Mouse (Mus musculus): ENCODE measurements around the gene Trim26.
"Not testable (repeated sequence)": the region's sequence is repeated elsewhere in the genome, so short reads cannot be mapped to it uniquely, and the experiment has no call there.

Gene Trim26

DNA sequence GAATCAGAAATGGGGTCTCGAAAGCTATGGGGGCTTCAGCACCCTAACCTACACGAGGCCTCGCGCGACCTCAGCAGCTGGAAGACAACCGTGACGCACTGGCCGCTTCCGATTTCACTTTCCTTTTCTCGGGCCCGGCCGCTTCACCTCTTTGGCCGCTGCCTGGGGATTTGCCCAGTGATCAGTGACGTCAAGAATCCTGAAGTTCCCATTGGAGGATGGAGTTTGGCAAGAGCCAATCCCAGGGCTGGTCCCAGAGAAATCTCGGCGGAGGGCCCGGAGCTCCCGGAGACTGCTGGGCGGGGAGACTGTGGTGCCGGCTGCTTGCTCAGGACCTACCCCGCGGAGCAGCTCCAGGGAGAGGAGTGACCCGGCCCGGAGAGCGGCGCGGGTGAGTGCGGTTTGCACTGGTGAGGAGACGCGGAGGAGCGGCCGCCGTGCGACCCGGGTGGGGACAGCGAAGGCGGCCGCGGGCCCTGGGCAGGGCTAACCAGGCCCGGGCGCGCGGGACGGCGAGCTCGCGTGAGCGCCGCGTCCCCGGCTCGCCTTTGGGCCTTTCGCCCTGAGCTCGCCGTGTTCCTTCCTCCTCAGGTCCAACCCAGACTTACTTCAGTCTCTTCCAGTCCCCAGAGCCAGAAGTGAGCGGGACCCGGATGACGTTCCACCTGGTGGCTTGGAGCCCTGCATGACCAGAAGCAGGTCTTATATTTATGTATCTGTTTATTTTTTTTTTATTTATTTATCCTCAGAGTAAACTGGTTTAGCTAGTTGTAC is at the start of gene Trim26:
TSS of gene Trim26 (plus strand) at position 261 of the 774 bp plus-strand sequence.
- DNase-seq (ENCODE audit: low spot score) = peak; percentile 96

DNA sequence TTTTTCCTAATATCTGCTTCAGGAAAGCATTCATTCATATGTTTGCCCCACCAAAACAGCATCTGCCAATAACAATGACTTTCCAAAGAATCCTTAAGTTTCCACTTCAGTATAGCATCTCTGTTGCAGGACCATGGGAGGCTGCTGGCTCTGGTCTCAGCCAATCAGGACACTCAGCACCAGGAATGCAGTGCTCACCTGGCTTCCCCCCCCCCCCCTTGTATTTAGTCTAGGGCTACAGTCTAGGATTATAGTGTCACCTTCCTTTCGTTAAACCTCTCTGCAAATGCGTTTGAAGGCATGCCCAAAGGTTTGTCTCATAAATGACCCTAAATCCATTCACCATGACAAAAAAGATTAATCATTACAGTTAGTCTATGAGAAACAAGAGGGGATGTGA is 48.6 kb upstream of the Trim26 start:
- no peak for DNase-seq (ENCODE audit: low spot score)

DNA sequence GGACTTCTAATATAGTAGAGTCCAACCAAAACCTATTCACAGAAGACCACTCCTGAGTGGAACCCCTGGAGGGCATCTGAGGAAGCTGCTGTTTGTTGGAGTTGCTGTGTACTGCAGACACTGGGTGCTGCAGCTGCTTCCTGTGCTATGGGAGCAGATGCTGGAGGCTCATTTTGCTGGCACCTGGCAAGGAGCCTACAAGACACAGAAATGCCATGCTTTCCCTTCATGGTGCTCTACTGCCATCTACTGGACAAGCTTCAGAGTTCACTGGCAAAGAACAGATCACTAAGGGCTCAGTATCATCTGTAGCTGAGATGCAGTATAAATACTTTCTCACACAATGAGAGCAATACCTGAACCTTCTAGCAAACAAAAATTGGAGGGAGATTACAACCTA is 48.1 kb upstream of the Trim26 start:
- peak; percentile 49 for DNase-seq (ENCODE audit: low spot score)

DNA sequence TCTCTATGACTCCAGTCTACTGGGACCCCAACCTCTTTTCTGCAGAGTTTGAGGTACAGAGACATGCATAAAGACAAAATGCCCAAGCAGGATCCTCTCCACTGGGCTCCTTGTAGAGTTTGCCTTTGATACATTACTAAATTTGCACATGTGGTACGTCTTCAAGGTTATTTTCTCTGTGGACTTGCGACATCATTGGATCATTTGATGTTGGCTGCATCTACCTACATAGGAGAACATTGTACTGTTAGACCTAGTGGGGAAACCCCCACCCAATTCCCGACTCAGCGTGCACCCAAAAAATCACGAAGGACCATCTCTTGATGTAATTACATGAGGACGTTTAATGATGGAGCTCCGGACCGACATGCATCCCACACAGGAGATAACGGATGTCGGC is 37.4 kb upstream of the Trim26 start:
- DNase-seq (ENCODE audit: low spot score) = no peak

DNA sequence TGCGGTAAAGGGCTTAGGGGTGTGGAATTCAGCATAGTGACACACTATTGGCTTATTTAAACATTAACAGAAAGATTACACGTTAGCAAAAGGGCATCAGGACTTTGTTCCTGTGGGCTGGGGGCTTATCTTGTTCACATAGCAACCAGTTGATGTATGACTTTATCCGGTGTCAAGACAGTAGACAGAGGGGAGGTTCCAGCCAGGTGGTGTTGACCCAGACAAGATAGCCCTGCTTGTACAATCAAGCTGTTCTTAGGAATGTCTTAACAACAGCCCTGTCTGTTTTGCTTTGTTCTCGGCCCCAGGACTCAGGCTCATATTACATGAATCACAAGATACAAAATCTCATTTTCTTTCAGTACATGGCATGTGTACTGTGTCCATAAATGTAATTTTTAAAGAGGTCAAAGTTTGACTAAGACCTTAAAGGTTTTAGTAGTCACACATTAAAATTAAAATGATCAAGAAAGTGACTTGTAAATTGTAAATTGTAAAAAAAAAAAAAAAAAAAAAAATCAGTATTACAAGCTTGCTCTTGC is 36.9 kb upstream of the Trim26 start:
- DNase-seq (ENCODE audit: low spot score) = not testable (repeated sequence)

DNA sequence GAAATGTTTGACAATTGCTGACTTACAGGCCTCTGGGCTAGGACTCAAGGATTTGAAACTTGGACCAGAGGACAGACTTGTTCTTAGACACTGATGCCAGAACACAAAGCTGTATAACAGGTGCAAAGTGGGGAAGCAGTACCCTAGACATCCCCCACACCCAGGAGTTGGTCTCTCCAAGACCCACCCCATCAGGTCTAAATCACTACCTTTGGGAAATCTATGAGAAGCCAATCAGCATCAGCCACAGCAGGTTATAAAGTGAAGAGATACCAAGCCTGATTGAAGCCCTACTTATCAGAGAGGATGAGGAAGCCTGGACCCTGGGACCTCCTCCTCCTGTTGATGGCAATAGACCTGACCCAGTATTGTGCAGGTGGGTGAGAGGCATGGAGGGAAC is 25.1 kb upstream of the Trim26 start, which contains the start of gene H2-M10.6:
TSS of gene H2-M10.6 (plus strand) at position 301 of the 400 bp plus-strand sequence.
- no peak for DNase-seq (ENCODE audit: low spot score)

DNA sequence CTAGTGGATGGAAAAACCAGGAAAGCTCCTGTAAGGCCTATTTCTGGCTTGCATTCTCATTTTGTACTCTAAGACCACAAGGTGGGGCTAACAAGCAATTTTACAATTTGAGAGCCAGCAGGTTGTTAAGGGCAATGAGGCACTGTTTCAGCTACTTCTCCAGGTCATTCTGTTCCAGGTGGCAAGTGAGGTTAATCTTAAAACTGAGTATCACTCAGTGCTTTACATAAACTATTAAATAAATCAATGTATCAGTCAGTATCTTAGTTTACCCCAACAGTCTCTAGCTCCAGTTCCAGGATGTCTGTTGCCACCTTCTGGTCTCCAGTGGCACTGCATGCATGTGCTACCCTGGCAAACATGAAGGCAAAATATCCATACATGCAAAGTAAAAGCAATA is 12.9 kb upstream of the Trim26 start:
- peak; percentile 50 for DNase-seq (ENCODE audit: low spot score)

DNA sequence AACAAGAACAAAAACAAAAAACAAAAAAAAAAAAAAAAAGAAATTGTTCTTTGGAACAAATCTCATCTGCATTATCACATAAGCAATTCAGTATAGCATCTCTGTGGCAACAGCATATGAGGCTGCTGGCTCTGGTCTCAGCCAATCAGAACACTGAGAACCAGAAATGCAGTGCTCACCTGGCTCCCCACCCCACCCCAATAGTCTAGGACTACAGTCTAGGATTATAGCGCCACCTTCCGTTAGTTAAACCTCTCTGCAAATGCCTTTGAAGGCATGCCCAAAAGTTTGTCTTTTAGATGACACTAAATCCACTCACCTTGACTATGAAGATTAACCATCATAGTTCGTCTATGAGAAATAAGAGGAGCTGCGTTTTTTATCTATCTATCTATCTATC is 11.4 kb upstream of the Trim26 start:
- no peak for DNase-seq (ENCODE audit: low spot score)

DNA sequence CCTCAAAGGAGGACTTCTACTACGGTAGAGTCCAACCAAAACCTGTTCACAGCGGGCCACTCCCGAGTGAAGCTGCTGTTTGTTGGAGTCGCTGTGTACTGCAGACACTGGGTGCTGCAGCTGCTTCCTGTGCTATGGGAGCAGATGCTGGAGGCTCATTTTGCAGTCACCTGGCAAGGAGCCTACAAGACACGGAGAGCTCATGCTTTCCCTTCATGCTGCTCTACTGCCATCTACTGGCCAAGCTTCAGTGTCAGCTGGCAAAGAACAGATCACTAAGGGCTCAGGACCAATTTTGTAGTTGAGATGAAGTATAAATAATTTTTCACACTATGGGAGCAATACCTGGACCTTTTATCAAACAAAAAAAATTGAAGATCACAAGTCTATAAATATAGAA is 10.9 kb upstream of the Trim26 start:
- peak; percentile 78 for DNase-seq (ENCODE audit: low spot score)

DNA sequence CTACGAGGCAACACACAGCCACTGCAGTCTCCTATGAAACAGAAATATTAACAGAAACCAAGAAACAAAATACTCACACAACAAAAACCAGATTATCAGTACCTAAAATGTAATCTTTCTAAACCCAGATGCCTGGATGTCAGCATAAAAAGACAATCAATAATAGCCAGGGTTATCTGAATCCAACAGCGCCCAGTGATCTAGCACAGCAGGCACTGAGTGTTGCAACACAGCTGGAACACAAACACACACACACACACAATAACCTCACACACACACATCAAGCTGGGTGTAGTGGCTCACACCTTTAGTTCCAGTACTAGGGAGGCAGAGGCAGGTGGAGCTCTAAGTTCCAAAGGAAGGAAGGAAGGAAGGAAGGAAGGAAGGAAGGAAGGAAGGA is 8.4 kb upstream of the Trim26 start:
- DNase-seq (ENCODE audit: low spot score) = no peak

DNA sequence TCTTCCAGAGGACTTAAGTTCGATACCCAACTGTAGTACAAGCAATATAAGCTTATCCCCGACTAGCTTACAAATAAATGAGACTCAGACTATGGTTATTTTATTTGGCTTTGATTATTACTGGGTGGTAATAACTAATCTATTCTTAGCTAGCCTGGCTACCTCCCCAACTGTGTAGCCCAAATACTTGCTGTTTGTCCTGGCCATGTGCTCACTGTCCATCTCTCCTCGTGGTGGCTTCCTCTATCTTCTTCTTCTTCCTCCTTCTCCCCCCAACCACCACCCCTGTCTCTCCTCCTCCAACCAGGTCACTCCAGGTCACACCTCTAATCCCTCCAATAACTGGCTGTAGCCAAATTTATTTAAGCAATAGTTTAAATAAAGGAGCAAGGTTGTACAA is 6.5 kb upstream of the Trim26 start:
- DNase-seq (ENCODE audit: low spot score) = no peak

DNA sequence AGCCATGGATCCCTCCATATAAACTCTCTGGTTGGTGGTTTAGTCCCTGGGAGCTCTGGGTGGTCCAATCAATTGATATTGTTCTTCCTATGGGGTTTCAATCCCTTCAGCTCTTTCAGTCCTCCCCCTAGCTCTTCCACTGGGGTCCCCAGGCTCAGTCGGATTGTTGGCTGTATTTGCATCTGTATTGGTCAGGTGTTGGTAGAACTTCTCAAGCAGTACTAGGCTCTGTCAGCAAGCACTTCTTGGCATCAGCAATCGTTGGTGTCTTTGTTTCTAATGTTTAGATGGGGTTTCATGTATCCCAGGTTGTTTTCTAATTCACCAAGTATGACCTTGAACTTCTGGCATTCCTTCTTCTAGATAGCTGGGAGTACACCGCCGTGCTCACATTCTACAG is 4.2 kb upstream of the Trim26 start:
- DNase-seq (ENCODE audit: low spot score) = no peak

DNA sequence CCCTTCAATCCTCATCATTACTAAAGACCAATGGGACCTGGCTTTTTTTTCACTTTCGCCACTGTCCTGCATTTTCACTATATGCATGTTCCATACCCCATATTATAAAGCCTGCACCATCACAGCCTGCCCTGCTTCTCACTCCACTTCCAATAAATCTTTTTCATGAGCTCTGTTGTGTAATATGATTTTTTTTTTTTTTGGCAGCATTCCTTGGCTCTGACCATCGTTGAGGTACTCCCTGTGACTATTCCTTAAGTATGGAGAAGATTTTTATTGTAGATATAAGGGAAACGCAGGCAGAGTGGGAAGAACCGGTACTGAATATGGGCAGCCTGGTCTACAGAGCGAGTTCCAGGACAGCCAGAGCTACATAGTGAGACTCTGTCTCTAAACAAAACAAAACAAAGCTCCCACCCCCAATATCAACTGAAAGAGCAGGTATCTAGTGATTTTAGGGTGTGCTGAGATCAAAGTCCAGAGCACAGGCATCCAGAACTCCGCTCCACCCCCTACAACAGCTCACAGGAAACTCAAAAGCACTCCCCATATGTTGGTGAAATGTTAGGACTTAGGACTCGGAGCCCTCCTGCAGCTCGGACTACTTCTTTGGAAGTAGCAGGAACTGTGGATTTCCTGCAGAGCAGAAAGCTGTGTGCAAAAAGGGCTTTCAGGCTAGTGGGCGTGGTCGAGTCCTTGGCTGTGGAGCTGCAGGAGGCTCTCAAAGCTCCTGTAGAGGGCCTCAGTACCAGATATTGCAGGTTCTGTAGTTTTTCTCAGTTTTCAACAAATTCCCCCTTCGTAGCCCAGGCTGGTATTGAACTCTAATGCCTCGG is 1.1 kb upstream of the Trim26 start:
- peak; percentile 32 for DNase-seq (ENCODE audit: low spot score)

DNA sequence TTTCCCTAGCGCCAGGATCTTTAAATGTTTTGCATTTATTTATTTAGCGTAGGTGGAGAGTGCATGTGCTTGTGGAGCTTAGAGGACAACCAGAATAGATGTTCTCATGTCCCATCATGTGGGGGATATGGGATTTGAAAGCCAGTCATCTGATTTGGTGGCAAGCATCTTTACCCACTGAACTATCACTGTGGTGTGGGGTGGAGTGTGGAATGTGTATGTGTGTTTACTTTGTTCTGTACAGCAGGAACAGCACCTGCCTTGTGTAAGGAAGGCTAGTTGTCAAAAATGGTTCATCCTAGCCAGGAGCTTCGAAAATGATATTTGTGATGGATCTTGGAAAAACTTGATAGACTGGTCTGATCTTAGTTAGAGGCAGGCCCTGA is 514 bp upstream of the Trim26 start:
- DNase-seq (ENCODE audit: low spot score) = no peak

DNA sequence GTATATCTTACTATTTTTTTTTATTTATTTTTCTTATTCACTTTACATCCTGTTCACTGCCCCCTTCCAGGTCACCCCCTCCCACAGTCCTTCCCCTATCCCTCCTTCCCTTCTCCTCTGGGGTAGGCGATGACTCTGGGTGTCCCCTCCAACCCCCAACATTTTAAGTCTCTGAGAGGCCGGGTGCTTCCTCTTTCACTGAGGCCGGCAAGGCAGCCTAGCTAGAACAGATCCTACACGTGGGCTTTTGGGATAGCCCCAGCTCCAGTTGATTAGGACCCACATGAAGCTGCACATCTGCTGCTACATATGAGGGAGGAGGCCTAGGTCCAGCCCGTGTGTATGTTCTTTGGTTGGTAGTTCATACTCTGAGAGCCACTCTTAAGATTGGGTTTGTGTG is 2.1 kb downstream of the Trim26 start:
- no peak for DNase-seq (ENCODE audit: low spot score)

DNA sequence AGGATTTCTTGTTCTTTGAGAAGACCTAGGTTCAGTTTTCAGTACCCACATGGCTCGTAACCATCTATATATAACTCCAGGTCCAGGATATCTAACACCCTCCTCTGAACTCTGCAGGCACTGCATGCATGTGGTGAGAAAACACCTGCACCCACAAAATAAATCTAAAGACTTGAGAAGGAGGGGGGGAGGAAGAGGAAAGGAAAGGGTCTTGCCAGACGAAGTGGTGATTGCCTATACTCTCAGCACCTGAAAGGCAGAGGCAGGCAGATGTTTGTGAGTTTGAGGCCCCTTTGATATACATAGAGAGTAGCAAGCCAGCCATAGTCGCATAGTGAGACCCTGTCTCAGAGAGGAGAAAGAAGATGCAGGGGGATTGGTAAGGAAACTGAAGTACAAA is 3.0 kb downstream of the Trim26 start:
- no peak for DNase-seq (ENCODE audit: low spot score)

DNA sequence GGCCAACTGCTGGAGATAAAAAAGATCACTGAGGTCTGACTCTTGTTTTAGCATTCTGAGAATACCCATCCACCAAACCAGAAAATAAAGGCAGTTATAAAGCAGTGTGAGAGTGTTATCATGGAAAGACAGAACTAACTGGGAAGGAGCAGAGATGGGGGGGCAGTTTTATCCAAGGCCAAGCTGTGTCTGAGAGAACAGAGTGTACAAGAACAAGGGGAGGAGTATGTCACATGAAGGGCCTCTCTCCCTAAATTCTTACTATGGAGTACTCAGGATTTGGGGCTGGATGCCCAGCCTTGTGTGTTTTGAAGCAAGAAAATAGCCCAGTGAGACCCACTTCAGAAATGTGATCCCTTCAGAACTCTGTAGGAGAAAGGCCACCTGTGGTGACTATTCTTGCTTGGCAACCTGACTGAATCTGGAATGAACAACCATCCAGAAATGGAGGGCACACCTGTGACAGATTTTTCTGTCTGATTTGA is 4.1 kb downstream of the Trim26 start:
- no peak for DNase-seq (ENCODE audit: low spot score)

DNA sequence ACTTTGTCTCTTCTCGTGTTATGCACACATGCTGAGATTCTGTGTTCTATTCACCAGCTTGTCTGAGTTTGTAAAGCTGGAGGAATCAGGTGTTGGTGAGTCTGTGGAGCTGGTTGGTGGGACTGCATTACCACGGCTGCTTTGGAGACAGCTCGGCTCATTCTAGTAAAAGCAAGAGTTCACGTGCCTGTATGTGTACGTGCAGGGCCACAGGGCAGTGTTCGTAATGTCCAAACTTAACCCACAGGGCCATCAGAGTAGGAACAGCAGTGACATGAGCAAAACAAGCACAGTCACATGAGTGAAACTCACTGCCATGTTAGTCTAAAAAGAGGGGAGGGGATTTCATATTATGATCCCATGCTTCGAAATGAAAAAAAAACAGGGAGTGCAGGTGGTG is 6.8 kb downstream of the Trim26 start:
- DNase-seq (ENCODE audit: low spot score) = no peak

DNA sequence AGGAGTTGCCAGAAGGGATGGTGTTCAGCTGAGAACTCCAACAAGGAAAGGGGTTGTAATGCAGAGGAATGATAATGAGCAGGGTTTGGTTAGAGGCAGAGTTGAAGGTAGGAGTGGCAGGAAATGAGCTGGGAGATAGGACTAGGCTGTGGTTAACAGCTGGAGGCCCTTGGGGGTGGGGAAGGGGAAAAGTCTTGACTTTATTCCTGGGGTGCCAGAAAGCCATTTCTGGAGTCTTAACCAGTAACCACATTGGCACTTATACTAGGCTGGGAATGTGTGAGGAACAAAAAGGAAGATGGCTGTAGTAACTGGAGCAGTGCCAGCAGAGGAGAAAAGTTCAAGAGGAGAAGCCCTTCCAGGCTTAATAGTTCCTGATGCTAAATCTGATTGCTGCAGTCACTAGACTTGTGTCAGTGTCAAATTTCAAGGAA is 7.4 kb downstream of the Trim26 start:
- DNase-seq (ENCODE audit: low spot score) = no peak

DNA sequence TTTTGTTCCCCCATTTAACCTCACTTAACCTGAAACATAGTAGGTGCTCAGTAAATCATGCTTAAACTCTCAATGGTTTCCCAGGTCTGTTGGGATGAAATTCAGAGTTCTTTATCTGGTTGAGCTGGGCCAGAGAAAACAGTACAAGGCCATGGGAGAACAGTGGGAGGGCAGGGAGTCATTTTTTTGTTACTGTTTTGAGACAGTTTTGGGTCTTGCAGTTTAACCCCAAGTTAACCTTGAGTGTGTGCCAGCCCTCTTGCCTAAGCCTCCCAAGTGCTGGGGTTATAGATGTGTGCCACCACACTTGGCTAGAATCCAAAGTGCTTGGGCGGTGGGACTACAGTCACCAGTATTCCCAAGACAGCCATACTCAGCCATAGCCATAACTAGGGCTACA is 7.8 kb downstream of the Trim26 start:
- DNase-seq (ENCODE audit: low spot score) = no peak

DNA sequence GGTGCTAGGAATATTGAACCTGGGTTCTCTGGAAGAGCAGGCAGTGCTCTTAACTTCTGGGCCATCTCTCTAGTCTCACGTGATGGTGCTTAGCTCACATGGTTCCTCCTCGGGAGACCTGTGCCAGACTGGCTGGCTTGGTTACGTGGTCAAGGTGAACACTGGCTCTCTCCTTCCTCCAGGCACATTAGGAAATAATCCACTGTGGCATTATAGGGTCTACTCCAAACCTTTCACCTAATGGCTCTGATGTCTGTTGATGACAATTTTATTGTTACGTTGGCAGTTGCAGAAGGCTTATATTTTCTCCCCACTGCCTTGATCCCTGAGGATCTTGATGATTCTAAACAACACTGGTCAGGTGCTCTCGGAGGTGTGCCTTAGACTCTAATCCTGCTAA is 12.0 kb downstream of the Trim26 start:
- DNase-seq (ENCODE audit: low spot score) = no peak

DNA sequence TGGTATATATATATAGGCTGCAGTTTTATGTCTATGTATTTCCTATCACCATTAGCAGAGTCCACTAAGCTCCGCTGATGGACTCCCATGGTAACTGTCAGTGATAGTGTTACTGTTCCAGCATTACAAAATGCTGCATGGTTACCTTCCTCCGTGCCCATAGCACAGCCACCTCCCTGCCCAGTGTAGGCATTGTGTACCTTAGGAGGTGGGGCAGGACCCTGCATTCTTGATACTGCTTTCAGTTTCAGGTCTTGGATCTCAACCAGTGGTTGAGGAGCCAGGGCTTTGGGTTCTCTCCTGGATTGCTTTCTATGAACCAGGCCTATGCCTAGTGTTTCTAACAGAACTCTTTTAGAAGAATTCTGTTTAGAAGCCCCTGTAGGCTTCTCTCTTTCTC is 13.1 kb downstream of the Trim26 start:
- no peak for DNase-seq (ENCODE audit: low spot score)

DNA sequence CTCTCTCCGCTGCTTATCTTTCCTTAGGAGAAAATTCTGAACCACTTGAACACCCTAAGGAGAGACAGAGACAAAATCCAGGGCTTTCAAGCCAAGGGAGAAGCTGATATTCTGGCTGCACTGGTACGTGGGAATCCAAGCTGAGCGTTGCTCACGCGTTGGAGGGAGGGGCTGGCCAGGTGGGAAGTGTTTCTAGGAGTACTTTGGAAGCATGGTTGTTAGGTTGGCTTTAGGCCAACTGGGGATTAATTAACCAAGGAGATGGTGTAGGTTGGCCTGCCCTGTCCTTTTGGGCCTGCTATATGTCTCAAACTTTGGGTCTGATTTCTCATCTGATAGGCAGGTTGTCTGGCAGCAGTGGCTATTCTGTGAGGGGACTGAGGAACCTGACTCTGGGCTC is 14.3 kb downstream of the Trim26 start:
- DNase-seq (ENCODE audit: low spot score) = no peak
